Comparison of ENCODE assay signal across 8 mouse cellular contexts in genomic region chr14:76164904-76165755, GRCm38 (mm10). TPM values are rescaled to one million over a fixed set of nuclear protein-coding genes. Genes with fewer than 3 reads are reported as not detected.
DNase-seq lines count a peak whose midpoint lies in the region; ATAC-seq and TF ChIP-seq lines count a peak whose summit lies in the region.

No protein-coding gene starts in this region.

- H3K27me3 ChIP-seq in kidney, embryonic 16.5 days (ENCODE audit: insufficient read depth, low read length), result peaks cover 7% of the 10 kb centered on the region; the same call in 1 of the 2 replicates
- no peaks in the 10 kb centered on the region for H3K27me3 ChIP-seq in kidney, adult 2 months (replicated peaks; ENCODE audit: control insufficient read depth, insufficient read depth, low read length)
- peaks cover 34% of the 10 kb centered on the region for H3K27me3 ChIP-seq in E14TG2a.4 (ENCODE audit: insufficient read depth, low read length)
- H3K27me3 ChIP-seq in embryonic facial prominence, embryonic 14.5 days (replicated peaks; ENCODE audit: control insufficient read depth, insufficient read depth, low read length), result no peaks in the 10 kb centered on the region; the same call in 1 of the 2 replicates
- H3K27me3 ChIP-seq in hindbrain, postnatal 0 days (ENCODE audit: insufficient read depth, low read length), result no peaks in the 10 kb centered on the region

- no peak for TF ChIP-seq CTCF in kidney, adult 2 months (conservative IDR thresholded peaks at IDR 0.05; ENCODE audit: insufficient read depth, insufficient read length, low read depth, low read length)
- TF ChIP-seq CTCF in E14TG2a.4 (conservative IDR thresholded peaks at IDR 0.05; ENCODE audit: low read length), result no peak
- TF ChIP-seq CTCF in hindbrain, postnatal 0 days (IDR thresholded peaks at IDR 0.05; ENCODE audit: low read depth), result no peak

- no peak for TF ChIP-seq POLR2A in kidney, adult 2 months (IDR thresholded peaks at IDR 0.05; ENCODE audit: low read depth, low read length)

- peak; percentile 42; the same call in 1 of the 2 replicates for ATAC-seq in kidney, embryonic 16.5 days (ENCODE audit: low FRiP score, low TSS enrichment)
- peak; percentile 92 for ATAC-seq in embryonic facial prominence, embryonic 14.5 days (ENCODE audit: low read depth)
- peak; percentile 56; the same call in 1 of the 2 replicates for ATAC-seq in hindbrain, postnatal 0 days

- no peak for DNase-seq in kidney, adult 2 months
- DNase-seq in embryonic facial prominence, embryonic 14.5 days (ENCODE audit: low spot score), result peak; percentile 91
- peak; percentile 27 for DNase-seq in hindbrain, postnatal 0 days (ENCODE audit: low spot score)
- DNase-seq in mesoderm, embryonic 11.5 days (ENCODE audit: low read depth, low spot score), result peak; percentile 21
- DNase-seq in ovary, postnatal 14 days (ENCODE audit: low spot score), result no peak
- DNase-seq in spleen, postnatal 14 days (ENCODE audit: low spot score in 2 of 2), result no peak

- H3K4me1 ChIP-seq in kidney, embryonic 16.5 days (ENCODE audit: insufficient read depth, low read length), result peaks cover 8% of the 10 kb centered on the region
- no peaks in the 10 kb centered on the region for H3K4me1 ChIP-seq in kidney, adult 2 months (ENCODE audit: control insufficient read depth, insufficient read depth, low read length)
- H3K4me1 ChIP-seq in E14TG2a.4 (replicated peaks; ENCODE audit: low read depth, low read length), result peaks cover 23% of the 10 kb centered on the region
- H3K4me1 ChIP-seq in embryonic facial prominence, embryonic 14.5 days (ENCODE audit: control insufficient read depth, insufficient read depth, low read length), result peaks cover 17% of the 10 kb centered on the region; the same call in 1 of the 2 replicates
- no peaks in the 10 kb centered on the region for H3K4me1 ChIP-seq in hindbrain, postnatal 0 days (ENCODE audit: insufficient read depth, low read length)

- 0 out of 2 replicates have a peak overlapping the region, but pooled peaks have one; percentile 29 for H3K9ac ChIP-seq in kidney, embryonic 16.5 days (replicated peaks; ENCODE audit: low read length)
- H3K9ac ChIP-seq in embryonic facial prominence, embryonic 14.5 days (ENCODE audit: low read depth, low read length), result peak overlapping the region; percentile 40; the same call in 1 of the 2 replicates
- H3K9ac ChIP-seq in hindbrain, postnatal 0 days (replicated peaks; ENCODE audit: low read length), result no peak overlapping the region

- H3K27ac ChIP-seq in kidney, embryonic 16.5 days (ENCODE audit: low read length), result no peak overlapping the region
- no peak overlapping the region for H3K27ac ChIP-seq in kidney, adult 2 months (ENCODE audit: insufficient read depth, low read depth, low read length)
- H3K27ac ChIP-seq in embryonic facial prominence, embryonic 14.5 days (replicated peaks; ENCODE audit: low read depth, low read length), result no peak overlapping the region; the same call in 1 of the 2 replicates
- no peak overlapping the region for H3K27ac ChIP-seq in hindbrain, postnatal 0 days

- WGBS in kidney, embryonic 16.5 days, result 13% methylated on average over 32 of the region's 32 CpGs
- 20% methylated on average over 32 of the region's 32 CpGs for WGBS in kidney, adult 2 months
- WGBS in embryonic facial prominence, embryonic 14.5 days, result 22% methylated on average over 29 of the region's 32 CpGs
- 31% methylated on average over 32 of the region's 32 CpGs for WGBS in hindbrain, postnatal 0 days

- peak overlapping the region; percentile 53 for H3K4me2 ChIP-seq in kidney, embryonic 16.5 days (replicated peaks; ENCODE audit: low read depth, low read length)
- H3K4me2 ChIP-seq in embryonic facial prominence, embryonic 14.5 days (ENCODE audit: low read depth, low read length), result peak overlapping the region; percentile 47
- H3K4me2 ChIP-seq in hindbrain, postnatal 0 days (ENCODE audit: low read depth, low read length), result peak overlapping the region; percentile 36

- no peaks in the 10 kb centered on the region for H3K36me3 ChIP-seq in kidney, embryonic 16.5 days (ENCODE audit: insufficient read depth, low read length)
- no peaks in the 10 kb centered on the region for H3K36me3 ChIP-seq in kidney, adult 2 months (ENCODE audit: control insufficient read depth, insufficient read depth, low read length)
- no peaks in the 10 kb centered on the region for H3K36me3 ChIP-seq in E14TG2a.4 (ENCODE audit: insufficient read depth, low read length)
- H3K36me3 ChIP-seq in embryonic facial prominence, embryonic 14.5 days (ENCODE audit: control insufficient read depth, insufficient read depth, low read length), result no peaks in the 10 kb centered on the region
- H3K36me3 ChIP-seq in hindbrain, postnatal 0 days (ENCODE audit: insufficient read depth, low read length), result no peaks in the 10 kb centered on the region

- H3K4me3 ChIP-seq in kidney, embryonic 16.5 days (ENCODE audit: low read length), result peak overlapping the region; percentile 26
- no peak overlapping the region for H3K4me3 ChIP-seq in kidney, adult 2 months (ENCODE audit: insufficient read depth, low read depth, low read length)
- peak overlapping the region; percentile 68 for H3K4me3 ChIP-seq in E14TG2a.4 (replicated peaks; ENCODE audit: low read length)
- peak overlapping the region; percentile 16 for H3K4me3 ChIP-seq in embryonic facial prominence, embryonic 14.5 days (ENCODE audit: low read depth, low read length)
- peak overlapping the region; percentile 18; the same call in 1 of the 2 replicates for H3K4me3 ChIP-seq in hindbrain, postnatal 0 days (ENCODE audit: low read length)

- H3K9me3 ChIP-seq in kidney, embryonic 16.5 days (ENCODE audit: low read length), result no peaks in the 10 kb centered on the region
- H3K9me3 ChIP-seq in E14TG2a.4 (ENCODE audit: low read length), result peaks cover 3% of the 10 kb centered on the region; the same call in 1 of the 2 replicates
- H3K9me3 ChIP-seq in embryonic facial prominence, embryonic 14.5 days (ENCODE audit: control insufficient read depth, low read length), result no peaks in the 10 kb centered on the region; the same call in 1 of the 2 replicates
- no peaks in the 10 kb centered on the region for H3K9me3 ChIP-seq in hindbrain, postnatal 0 days (ENCODE audit: low read length)

RNA-seq across cellular contexts. Expression of gene Nufip1, which starts 54.4 kb away (rescaled TPM):
- 16.8 and 17.5 TPM in 2 replicates for polyA plus RNA-seq in kidney, embryonic 16.5 days (2015; fragmentation: Nextera tagmentation; extraction: Ambion mirVana)
- 1.8 and 2.6 TPM in 2 replicates for polyA plus RNA-seq in kidney, adult 2 months (2012; rRNA removed)
- 12.3 and 13.1 TPM in 2 replicates for polyA plus RNA-seq in embryonic facial prominence, embryonic 14.5 days (2014; fragmentation: Nextera tagmentation; extraction: Ambion mirVana)
- total RNA-seq in hindbrain, postnatal 0 days (2014; rRNA removed), result 11.3 and 12.0 TPM in 2 replicates
- polyA plus RNA-seq in hindbrain, postnatal 0 days (2015; fragmentation: Nextera tagmentation; extraction: Ambion mirVana), result 12.5 and 13.5 TPM in 2 replicates

RNA-seq across cellular contexts. Expression of gene Gpalpp1, which starts 54.6 kb away (rescaled TPM):
- 14.0 and 14.9 TPM in 2 replicates for polyA plus RNA-seq in kidney, embryonic 16.5 days (2015; fragmentation: Nextera tagmentation; extraction: Ambion mirVana)
- 4.1 and 5.5 TPM in 2 replicates for polyA plus RNA-seq in kidney, adult 2 months (2012; rRNA removed)
- polyA plus RNA-seq in embryonic facial prominence, embryonic 14.5 days (2014; fragmentation: Nextera tagmentation; extraction: Ambion mirVana), result 11.1 and 11.9 TPM in 2 replicates
- total RNA-seq in hindbrain, postnatal 0 days (2014; rRNA removed), result 11.1 and 14.2 TPM in 2 replicates
- polyA plus RNA-seq in hindbrain, postnatal 0 days (2015; fragmentation: Nextera tagmentation; extraction: Ambion mirVana), result 7.1 and 8.1 TPM in 2 replicates

Comparison
In these comparisons a context has a peak if more than half of its experiments do, and no peak if none do; other contexts are left out.
1. ATAC-seq: peak in every context shown above with its lines; median percentile 92 in embryonic facial prominence, embryonic 14.5 days; 56 in hindbrain, postnatal 0 days; 42 in kidney, embryonic 16.5 days.
2. DNase-seq: peak in embryonic facial prominence, embryonic 14.5 days (single experiment), hindbrain, postnatal 0 days (single experiment) and mesoderm, embryonic 11.5 days (single experiment); none in kidney, adult 2 months (single experiment), ovary, postnatal 14 days (single experiment) and spleen, postnatal 14 days (0 of 2).
3. Peak in every context shown above with its lines, with median percentiles within 50 percentile points of each other: H3K4me2 ChIP-seq.